Mouse (Mus musculus) left cerebral cortex, adult 2 months (tissue): ENCODE results near the gene Trmt1l. TPM values are rescaled to one million over a fixed set of nuclear protein-coding genes. Genes with fewer than 3 reads are reported as not detected.
A peak's percentile ranks its signal among the peaks of the same experiment; 100 is the strongest.

Source experiments
- DNase-seq, 2 experiments: peaks; one replicate each; pipeline ENCODE4 v3.0.0; 2021 to 2022; ENCODE audit warnings: low spot score in 2 of 2, mixed read lengths in 1 of 2; ENCODE audit errors: extremely low spot score in 1 of 2
- H3K27ac ChIP-seq: fragments of 200-600 bp; 2 replicates; pipeline ENCODE4 v1.8.1; 2022
- H3K4me3 ChIP-seq: fragments of 200-600 bp; 2 replicates; pipeline ENCODE4 v1.8.1; 2022
- CTCF ChIP-seq: fragments of 200-600 bp; IDR thresholded peaks from 2 replicates; pipeline ENCODE4 v1.8.1; 2022; ENCODE audit warnings: antibody characterized with exemption, mild to moderate bottlenecking, moderate library complexity
- intact Hi-C: fragments of 180-260 bp; cut with DNase I; formaldehyde crosslinking; loops from one replicate; pipeline ENCODE4 v1.15.1; 2025
- long read RNA-seq, 2 experiments: library from polyadenylated mRNA; stranded (forward); transcript quantifications; one replicate each; pipeline ENCODE4 v2.0.0; 2021; ENCODE audit warnings: borderline mapping rate in 2 of 2
- total RNA-seq, 2 experiments: library from RNA; stranded (reverse); gene quantifications; 2 replicates each; pipeline ENCODE4 v1.2.3; 2021

The Trmt1l gene
- 10 to 100 TPM; 26.7 to 28.7 TPM for total RNA-seq
- long read RNA-seq, experiment 1, transcript Trmt1l-201 (15 exons, 2,749 nt): major isoform, 21 of 29 reads
- long read RNA-seq, experiment 1, partial matches to known transcripts: 3 of 29 reads
- long read RNA-seq, experiment 1, other reads (novel, unspliced or antisense): 4 of 29 reads
- long read RNA-seq, experiment 2, transcript Trmt1l-201 (15 exons, 2,749 nt): major isoform, 17 of 31 reads
- long read RNA-seq, experiment 2, partial matches to known transcripts: 1 of 31 reads
- long read RNA-seq, experiment 2, other reads (novel, unspliced or antisense): 9 of 31 reads

DNA sequence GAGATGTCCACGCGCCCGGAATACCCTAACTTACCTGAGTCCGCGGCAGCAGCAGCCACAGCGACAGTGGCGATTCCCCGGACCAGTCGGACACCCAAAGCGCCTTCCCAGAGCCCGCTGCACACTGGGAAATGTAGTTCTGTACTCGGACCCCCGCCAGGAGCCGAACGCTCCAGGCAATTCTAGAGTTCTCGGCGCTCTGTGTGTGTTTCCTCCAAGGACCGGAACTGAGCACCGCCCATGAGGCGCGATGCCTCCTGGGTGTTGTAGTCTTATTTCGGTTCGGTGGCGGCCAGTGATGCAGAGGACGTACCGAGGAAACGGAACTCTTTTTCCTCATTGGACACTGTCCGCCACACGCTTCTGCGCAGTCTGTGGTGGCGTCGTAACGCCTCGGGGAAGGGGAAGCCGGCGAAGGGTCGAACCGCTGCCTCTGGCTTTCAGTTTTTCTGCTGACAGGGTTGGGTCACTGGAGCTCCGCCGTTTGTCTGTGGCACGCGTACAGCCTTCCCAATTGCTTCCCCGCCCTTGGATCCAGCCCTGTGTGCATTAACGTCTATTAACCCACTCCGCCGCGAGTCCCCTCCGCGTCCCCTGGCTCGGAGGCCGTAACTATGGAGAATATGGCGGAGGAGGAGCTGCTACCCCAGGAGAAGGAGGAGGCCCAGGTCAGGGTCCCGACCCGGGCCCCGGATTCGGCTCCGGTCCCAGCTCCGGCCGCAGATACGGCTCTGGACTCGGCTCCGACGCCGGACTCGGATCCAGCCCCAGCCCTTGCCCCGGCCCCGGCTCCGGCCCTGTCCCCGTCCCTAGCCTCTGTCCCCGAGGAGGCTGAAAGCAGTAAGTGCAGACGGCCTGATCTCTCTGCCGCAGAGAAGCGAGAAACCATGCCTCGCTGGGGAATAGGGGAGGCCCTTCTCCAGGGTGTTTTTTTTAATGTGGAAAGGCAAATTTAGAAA lies at the start of gene Trmt1l, which contains the start of gene Swt1:
TSS of gene Trmt1l (plus strand) at position 280 of the 959 bp plus-strand sequence.
TSS of gene Swt1 (minus strand) at position 193 of the 959 bp plus-strand sequence.
- peak; percentile 97 to 98 for DNase-seq
- H3K27ac ChIP-seq: peak within 1 kb of the TSS; percentile 98
- intact Hi-C loops: loop anchor here (5.0 kb wide), 1 partner anchor 1036 kb away; the partner anchor contains the start of genes Odr4 and Tpr
- no peak; the same call in 1 of the 2 replicates for TF ChIP-seq CTCF
- peak within 1 kb of the TSS; percentile 81 for H3K4me3 ChIP-seq

DNA sequence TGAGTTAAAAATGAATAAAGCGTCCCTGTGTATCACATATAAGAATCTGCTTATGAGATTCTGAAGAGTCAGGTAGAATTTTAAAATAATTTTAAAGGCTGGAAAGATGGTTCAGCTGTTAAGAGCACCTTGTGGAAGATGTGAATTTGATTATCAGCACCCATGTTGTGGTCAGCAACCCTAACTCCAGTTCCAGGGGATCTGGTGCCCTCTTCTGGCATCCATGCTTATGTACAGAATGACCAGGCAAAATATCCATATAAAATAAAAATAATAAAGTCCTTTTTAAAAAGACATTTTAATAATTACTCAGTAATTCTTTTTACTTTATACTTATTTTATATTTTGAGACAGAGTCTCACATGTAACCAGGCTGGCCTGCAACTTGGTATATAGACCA lies 38.3 kb upstream of the Trmt1l start:
- TF ChIP-seq CTCF: peak; percentile 51
- intact Hi-C loops: loop anchor here (2.0 kb wide), 1 partner anchor 355 kb away; no protein-coding TSS in a partner anchor
- no peak overlapping the region for H3K27ac ChIP-seq
- no peak for DNase-seq
- no peak overlapping the region for H3K4me3 ChIP-seq

DNA sequence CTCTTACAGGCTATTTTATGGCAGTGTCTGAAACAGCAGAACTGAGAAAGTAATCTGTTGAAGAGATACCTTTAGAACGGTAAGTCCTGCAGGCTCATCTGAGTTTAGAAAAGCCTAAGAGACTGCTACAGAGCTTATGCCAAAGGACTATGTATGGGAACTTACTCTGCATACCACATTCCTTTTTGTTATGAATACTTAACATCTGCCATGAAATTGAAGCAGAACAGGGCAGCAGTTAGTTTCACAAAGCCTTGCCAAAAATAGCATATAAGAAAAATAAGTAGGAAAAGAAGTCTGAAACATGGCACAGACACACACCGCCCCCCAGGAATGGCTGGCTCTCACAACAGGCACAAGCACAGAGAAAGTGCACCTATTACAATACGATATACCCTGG lies 18.5 kb upstream of the Trmt1l start:
- Histone ChIP-seq H3K27ac (no peak overlapping the region), H3K4me3 (no peak overlapping the region)
- intact Hi-C loops: no loop called here
- TF ChIP-seq CTCF: no peak
- no peak for DNase-seq

DNA sequence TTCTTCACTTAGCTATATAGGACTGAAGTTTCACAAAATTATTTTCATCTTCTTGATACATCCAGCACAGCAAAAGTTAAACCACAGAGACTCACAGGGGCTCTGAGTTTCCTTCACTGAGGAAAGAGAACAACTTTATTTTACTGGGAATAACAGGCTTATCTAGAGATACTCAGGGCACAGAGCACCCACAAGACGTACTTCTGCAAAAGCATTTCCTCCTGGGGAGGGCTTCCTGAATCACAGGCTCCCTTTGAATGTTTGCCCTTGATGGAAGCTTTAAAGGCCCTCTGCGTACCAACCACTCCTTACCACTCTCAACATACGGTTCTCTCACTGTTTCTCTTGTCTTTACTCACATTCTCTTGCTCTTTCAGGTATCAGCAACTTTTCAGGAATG lies 6.2 kb upstream of the Trmt1l start:
- H3K27ac ChIP-seq: no peak overlapping the region
- no peak overlapping the region for H3K4me3 ChIP-seq
- intact Hi-C loops: no loop called here
- no peak for DNase-seq
- TF ChIP-seq CTCF: no peak

GRCm38 (mm10) chr1:151426947-151427600 lies 1.3 kb upstream of the Trmt1l start:
- no peak for TF ChIP-seq CTCF
- no peak for DNase-seq
- intact Hi-C loops: loop anchor here (5.0 kb wide), 1 partner anchor 1035 kb away; the partner anchor contains the start of genes Odr4 and Tpr
- peak overlapping the region; percentile 81 for H3K4me3 ChIP-seq
- no peak overlapping the region for H3K27ac ChIP-seq

GRCm38 (mm10) chr1:151427888-151428262 lies 467 bp upstream of the Trmt1l start:
- no peak for TF ChIP-seq CTCF
- H3K4me3 ChIP-seq: peak overlapping the region; percentile 81
- peak overlapping the region; percentile 88 for H3K27ac ChIP-seq
- intact Hi-C loops: loop anchor here (5.0 kb wide), 1 partner anchor 1036 kb away; the partner anchor contains the start of genes Odr4 and Tpr
- DNase-seq: no peak

GRCm38 (mm10) chr1:151429316-151429715 lies 974 bp downstream of the Trmt1l start:
- Histone ChIP-seq H3K27ac (peak overlapping the region; percentile 98; the same call in 1 of the 2 replicates), H3K4me3 (peak overlapping the region; percentile 81)
- no peak for DNase-seq
- intact Hi-C loops: loop anchor here (5.0 kb wide), 1 partner anchor 1037 kb away; the partner anchor contains the start of genes Odr4 and Tpr
- no peak for TF ChIP-seq CTCF

- Histone ChIP-seq H3K4me3 (no peak overlapping the region), H3K27ac (no peak overlapping the region)
- DNase-seq: no peak
- no peak for TF ChIP-seq CTCF
- intact Hi-C loops: no loop called here
Measured at GRCm38 (mm10) chr1:151435431-151435830, 7.1 kb downstream of the Trmt1l start.

- intact Hi-C loops: loop anchor here (10.0 kb wide), 1 partner anchor 1025 kb away; no protein-coding TSS in a partner anchor
Measured at GRCm38 (mm10) chr1:151449866-151450265, 21.5 kb downstream of the Trmt1l start.

GRCm38 (mm10) chr1:151450851-151451250 lies 22.5 kb downstream of the Trmt1l start:
- no peak for TF ChIP-seq CTCF
- no peak for DNase-seq
- intact Hi-C loops: loop anchor here (10.0 kb wide), 1 partner anchor 1026 kb away; no protein-coding TSS in a partner anchor
- Histone ChIP-seq H3K27ac (no peak overlapping the region), H3K4me3 (no peak overlapping the region)

More at GRCm38 (mm10) chr1:151449866-151450265, 21.5 kb downstream of the Trmt1l start:
- Histone ChIP-seq H3K4me3 (no peak overlapping the region), H3K27ac (no peak overlapping the region)
- no peak for TF ChIP-seq CTCF
- no peak for DNase-seq

DNA sequence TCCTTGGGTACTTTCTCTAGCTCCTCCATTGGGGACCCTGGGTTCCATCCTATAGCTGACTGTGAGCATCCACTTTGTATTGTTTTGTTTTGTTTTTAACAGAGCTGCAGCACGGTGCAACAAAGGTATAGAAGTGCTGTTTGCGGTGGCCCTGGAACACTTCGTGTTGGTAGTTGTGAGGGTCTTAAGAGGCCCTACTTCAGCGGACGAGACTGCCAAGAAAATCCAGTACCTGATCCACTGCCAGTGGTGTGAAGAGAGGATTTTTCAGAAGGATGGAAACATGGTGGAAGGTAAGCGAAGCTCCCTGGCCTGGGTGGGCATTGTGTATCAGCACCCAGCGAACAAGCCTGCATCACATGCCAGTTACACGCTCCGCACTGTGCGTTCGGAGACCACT lies 23.6 kb downstream of the Trmt1l start:
- intact Hi-C loops: loop anchor here (10.0 kb wide), 1 partner anchor 1027 kb away; no protein-coding TSS in a partner anchor
- TF ChIP-seq CTCF: no peak
- no peak overlapping the region for H3K27ac ChIP-seq
- DNase-seq: no peak
- no peak overlapping the region for H3K4me3 ChIP-seq
